Mouse (Mus musculus) neural tube, embryonic 11.5 days (tissue): ENCODE measurements around the gene Col23a1. TPM values are rescaled to one million over a fixed set of nuclear protein-coding genes. Genes with fewer than 3 reads are reported as not detected.
A peak's percentile ranks its signal among the peaks of the same experiment; 100 is the strongest.

ENCODE experiments used
- ATAC-seq: fragments of 200-750 bp; cut with Nextera tagmentation; 2 replicates; pipeline ENCODE4 v1.8.0; 2017; ENCODE audit warnings: moderate number of reproducible peaks, mild to moderate bottlenecking, moderate TSS enrichment, moderate library complexity; ENCODE audit not compliant: insufficient read depth, low FRiP score, low TSS enrichment
- DNase-seq: peaks from one replicate; pipeline ENCODE4 v3.0.0-alpha.2; 2015; ENCODE audit warnings: low spot score
- H3K27ac ChIP-seq: fragments of 300-500 bp; sonication (generic); 2 replicates; pipeline ENCODE4 v1.5.1; 2014; ENCODE audit warnings: low read depth, mild to moderate bottlenecking, low read length
- H3K27me3 ChIP-seq: fragments of 300-500 bp; sonication (generic); 2 replicates; pipeline ENCODE4 v1.6.1; 2014; ENCODE audit warnings: mild to moderate bottlenecking, low read length, mixed read lengths; ENCODE audit not compliant: control insufficient read depth, insufficient read depth
- H3K36me3 ChIP-seq: fragments of 300-500 bp; sonication (generic); 2 replicates; pipeline ENCODE4 v1.6.1; 2014; ENCODE audit warnings: mild to moderate bottlenecking, low read length, moderate library complexity, mixed read lengths; ENCODE audit not compliant: control insufficient read depth, insufficient read depth
- H3K4me1 ChIP-seq: fragments of 300-500 bp; sonication (generic); 2 replicates; pipeline ENCODE4 v1.6.1; 2014; ENCODE audit warnings: low read length, mixed read lengths; ENCODE audit not compliant: control insufficient read depth, insufficient read depth
- H3K4me2 ChIP-seq: fragments of 300-500 bp; sonication (generic); 2 replicates; pipeline ENCODE4 v1.6.1; 2014; ENCODE audit warnings: low read depth, mild to moderate bottlenecking, moderate library complexity
- H3K4me3 ChIP-seq: fragments of 300-500 bp; sonication (generic); 2 replicates; pipeline ENCODE4 v1.5.1; 2014; ENCODE audit warnings: low read depth, low read length
- H3K9ac ChIP-seq: fragments of 300-500 bp; sonication (generic); 2 replicates; pipeline ENCODE4 v1.6.1; 2014; ENCODE audit warnings: mild to moderate bottlenecking, low read length
- H3K9me3 ChIP-seq: fragments of 300-500 bp; sonication (generic); 2 replicates; pipeline ENCODE4 v1.6.1; 2016; ENCODE audit warnings: low read length; ENCODE audit not compliant: control insufficient read depth
- WGBS: fragments of 180-500 bp; shearing (Covaris S2); extraction: QIAGEN DNeasy Blood & Tissue Kit; methylation state at CpG from one replicate; pipeline ENCODE4 v1.1.7; 2014; 5-methylcytosine and 5-hydroxymethylcytosine counted together
- polyA plus RNA-seq: library from polyadenylated mRNA; unstranded; fragments of >200 nt; fragmentation: Nextera tagmentation; extraction: Ambion mirVana; gene quantifications from 2 replicates; pipeline ENCODE4 v1.2.1, GENCODE M21; 2014

Col23a1 gene
- polyA plus RNA-seq, 1 experiment from 2014 or later, result 10.9 TPM

DNA sequence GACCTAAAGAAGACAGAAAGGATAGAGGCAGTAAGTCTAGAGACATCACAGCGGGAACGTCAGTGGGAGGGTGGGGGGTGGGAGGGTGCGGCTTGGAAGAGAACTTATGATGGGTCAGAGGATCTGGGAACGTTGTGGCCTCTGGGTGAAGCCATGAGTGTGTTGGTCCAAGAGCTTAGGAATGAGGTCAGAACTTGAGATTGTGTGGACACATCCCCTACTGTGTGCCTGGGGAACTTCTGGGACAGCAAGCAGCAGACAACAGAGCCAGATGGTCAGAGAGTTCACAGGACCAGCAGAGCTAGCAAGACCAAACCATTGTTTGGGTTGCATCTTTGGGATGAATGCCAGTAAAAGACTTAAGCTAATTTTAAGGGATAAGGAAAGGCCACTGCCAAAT, 279.1 kb downstream of the Col23a1 start:
- no peak overlapping the region for H3K27ac ChIP-seq
- no peak overlapping the region for H3K4me3 ChIP-seq
- no peaks in the 10 kb centered on the region for H3K27me3 ChIP-seq
- H3K4me1 ChIP-seq, result no peaks in the 10 kb centered on the region
- ATAC-seq (no peak), DNase-seq (no peak)
- no peaks in the 10 kb centered on the region for H3K9me3 ChIP-seq
- WGBS, result 91% methylated on average over 4 of the region's 4 CpGs
- no peak overlapping the region for H3K4me2 ChIP-seq
- H3K9ac ChIP-seq, result no peak overlapping the region
- H3K36me3 ChIP-seq, result no peaks in the 10 kb centered on the region; the same call in 1 of the 2 replicates

DNA sequence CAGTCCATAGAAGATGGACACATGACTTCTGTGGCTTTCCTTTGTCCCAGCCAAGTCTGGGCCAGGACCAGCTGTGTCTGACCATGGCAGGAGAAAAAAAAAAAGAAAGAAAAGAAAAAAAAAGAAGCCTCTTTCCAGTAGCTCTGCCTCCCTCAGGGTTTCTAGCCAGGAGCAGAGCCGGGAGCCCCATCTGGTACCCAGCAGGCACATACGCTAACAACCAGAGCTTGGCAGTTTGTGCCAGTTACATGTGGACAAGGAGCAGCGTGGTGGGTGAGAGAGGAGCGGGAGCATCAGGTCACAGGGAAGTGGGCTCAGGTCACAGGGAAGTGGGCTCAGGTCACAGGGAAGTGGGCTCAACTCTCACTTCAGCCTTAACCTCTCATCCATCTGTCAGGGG, 286.7 kb downstream of the Col23a1 start:
- no peak for ATAC-seq
- WGBS, result 84% methylated on average over 4 of the region's 4 CpGs
- DNase-seq, result no peak
- no peaks in the 10 kb centered on the region for H3K4me1 ChIP-seq
- no peaks in the 10 kb centered on the region for H3K9me3 ChIP-seq
- H3K4me3 ChIP-seq, result no peak overlapping the region
- no peak overlapping the region for H3K9ac ChIP-seq
- no peak overlapping the region for H3K4me2 ChIP-seq
- H3K36me3 ChIP-seq, result no peaks in the 10 kb centered on the region
- no peaks in the 10 kb centered on the region for H3K27me3 ChIP-seq
- H3K27ac ChIP-seq, result no peak overlapping the region

DNA sequence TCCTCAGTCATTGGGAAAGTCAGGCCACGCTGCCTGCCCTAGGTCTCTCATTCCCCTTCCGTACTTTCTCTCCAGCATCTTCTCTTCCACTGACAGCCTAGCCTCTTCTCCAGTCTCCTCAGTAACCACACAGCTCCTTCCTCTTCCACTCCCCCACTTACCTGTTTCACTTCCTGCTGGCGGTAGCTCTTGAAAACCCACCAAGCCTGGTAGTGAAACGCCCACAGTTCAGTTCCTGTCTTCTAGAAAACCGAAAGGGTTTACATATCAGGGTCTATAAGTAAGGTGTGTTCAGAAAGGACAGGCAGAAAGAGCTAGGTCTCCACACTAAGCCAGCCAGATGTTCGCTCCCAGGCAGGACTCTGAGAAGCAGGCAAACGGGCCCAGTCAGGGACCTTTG, 287.9 kb downstream of the Col23a1 start:
- no peak for DNase-seq
- no peak overlapping the region for H3K4me3 ChIP-seq
- no peak overlapping the region for H3K27ac ChIP-seq
- no peaks in the 10 kb centered on the region for H3K9me3 ChIP-seq
- H3K36me3 ChIP-seq, result no peaks in the 10 kb centered on the region
- H3K4me2 ChIP-seq, result no peak overlapping the region
- 79% methylated on average over 7 of the region's 7 CpGs for WGBS
- H3K27me3 ChIP-seq, result no peaks in the 10 kb centered on the region
- no peak overlapping the region for H3K9ac ChIP-seq
- no peaks in the 10 kb centered on the region for H3K4me1 ChIP-seq
- ATAC-seq, result no peak

DNA sequence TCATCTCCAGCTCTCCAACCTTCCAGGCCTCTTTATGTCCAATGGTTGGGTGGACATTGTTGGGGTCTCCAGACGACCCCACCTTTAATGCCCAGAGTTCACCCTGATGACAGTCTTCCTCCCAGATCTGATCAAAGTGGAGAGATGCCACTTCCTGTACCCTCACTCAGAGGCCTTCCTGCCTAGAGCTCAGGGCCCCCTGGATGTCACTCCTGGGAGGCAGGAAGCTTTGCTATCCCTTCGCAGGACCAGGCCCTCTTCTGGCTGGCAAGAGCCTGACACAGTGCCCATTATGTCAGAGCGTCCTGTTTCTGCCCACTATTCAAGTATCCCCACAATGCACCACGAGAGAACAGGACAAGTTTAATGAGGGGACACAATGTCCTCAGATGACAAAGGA, 289.3 kb downstream of the Col23a1 start:
- DNase-seq (no peak), ATAC-seq (no peak)
- Histone ChIP-seq H3K9ac (no peak overlapping the region), H3K27ac (no peak overlapping the region), H3K27me3 (no peaks in the 10 kb centered on the region), H3K9me3 (no peaks in the 10 kb centered on the region), H3K4me1 (peaks cover 3% of the 10 kb centered on the region), H3K4me3 (no peak overlapping the region), H3K4me2 (no peak overlapping the region), H3K36me3 (no peaks in the 10 kb centered on the region)
- 70% methylated on average over 4 of the region's 4 CpGs for WGBS

DNA sequence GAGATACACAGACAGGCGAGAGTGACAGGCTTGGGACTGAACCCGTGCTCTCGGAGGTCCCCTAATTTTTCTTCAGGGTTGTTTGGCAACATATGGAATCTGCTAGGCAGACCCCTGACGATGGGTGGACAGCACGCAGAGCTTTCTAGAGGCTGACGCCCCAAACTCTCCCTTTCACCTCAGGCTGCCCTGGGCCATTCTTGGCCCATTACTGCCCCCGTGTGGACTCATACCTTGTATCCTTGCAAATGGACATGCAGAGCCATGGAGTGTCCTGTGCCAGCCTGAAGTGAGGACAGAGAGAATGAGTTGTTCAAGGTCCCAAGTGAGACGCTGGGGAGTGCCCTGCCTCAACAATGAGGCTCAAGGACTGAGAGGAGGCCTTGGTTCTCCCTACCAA, 293.0 kb downstream of the Col23a1 start:
- Histone ChIP-seq H3K9ac (no peak overlapping the region), H3K4me3 (no peak overlapping the region), H3K27me3 (no peaks in the 10 kb centered on the region), H3K4me1 (peaks cover 8% of the 10 kb centered on the region), H3K36me3 (peaks cover 11% of the 10 kb centered on the region), H3K9me3 (no peaks in the 10 kb centered on the region), H3K4me2 (no peak overlapping the region), H3K27ac (no peak overlapping the region)
- ATAC-seq (no peak), DNase-seq (peak; percentile 78)
- 25% methylated on average over 8 of the region's 8 CpGs for WGBS

DNA sequence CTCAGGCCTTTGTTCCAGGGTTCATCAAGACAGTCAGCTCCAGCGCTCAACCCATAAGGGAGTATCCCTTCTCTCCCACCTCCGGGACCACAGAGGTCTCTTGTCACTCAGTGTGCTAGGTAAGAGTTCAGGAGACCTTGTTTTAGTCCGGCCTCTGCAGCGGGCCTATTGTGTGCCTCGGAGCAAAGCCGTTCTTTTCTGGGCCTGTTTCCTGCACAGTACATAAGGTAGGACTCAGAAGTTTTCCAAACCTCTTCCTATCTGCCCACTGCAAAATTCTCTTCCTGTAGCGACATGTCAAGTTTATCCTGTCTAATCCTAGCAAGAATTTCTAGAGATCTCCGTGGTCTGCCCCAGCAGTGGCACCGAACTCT, 294.3 kb downstream of the Col23a1 start:
- no peaks in the 10 kb centered on the region for H3K27me3 ChIP-seq
- H3K4me3 ChIP-seq, result peak overlapping the region; percentile 65
- H3K9ac ChIP-seq, result peak overlapping the region; percentile 83
- DNase-seq (peak; percentile 33), ATAC-seq (peak; percentile 45)
- 18% methylated on average over 9 of the region's 9 CpGs for WGBS
- peak overlapping the region; percentile 88 for H3K4me2 ChIP-seq
- H3K27ac ChIP-seq, result peak overlapping the region; percentile 89
- H3K4me1 ChIP-seq, result peaks cover 8% of the 10 kb centered on the region
- H3K36me3 ChIP-seq, result peaks cover 14% of the 10 kb centered on the region
- no peaks in the 10 kb centered on the region for H3K9me3 ChIP-seq

DNA sequence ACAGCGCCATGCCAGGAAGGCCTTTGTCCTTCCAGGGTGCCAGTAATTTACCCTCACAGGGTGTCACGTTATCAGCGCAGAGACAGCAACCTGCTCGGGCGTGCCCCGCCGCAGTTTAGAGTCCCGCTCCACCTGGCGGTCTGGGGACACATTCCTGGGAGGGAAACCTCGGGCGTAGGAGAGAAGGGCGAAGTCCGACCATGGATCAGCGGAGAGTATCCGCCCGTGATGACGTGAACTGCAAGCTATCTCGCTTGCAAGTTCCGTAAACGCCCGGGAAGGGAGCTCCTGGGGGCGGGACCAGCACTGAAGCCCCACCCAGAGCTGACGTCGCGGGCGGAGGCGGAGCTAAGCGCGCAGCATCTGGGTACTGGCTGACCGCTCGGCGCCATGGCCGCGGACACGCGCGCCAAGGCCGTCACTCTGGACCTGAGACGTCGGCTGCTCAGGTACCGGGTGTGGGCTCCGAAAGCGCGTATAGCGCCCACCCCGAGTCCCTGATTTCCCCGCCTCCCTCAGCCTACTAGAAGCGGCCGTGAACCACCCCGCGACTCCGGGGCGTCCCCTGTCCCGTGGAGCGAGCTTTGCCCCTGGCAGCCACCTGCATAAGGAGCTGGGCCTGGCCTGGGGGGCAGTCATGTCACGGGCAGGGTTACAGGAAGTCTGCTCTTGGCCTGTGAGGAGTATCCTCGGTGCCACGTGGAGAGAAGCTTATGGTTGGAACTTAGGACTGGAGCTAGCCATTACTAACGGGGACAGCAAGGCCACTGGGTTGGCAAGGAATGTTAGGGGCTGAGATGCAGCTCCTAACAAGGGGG, 294.9 kb downstream of the Col23a1 start, which contains the start of gene Phykpl:
Phykpl (plus strand) TSS at position 327 of the 818 bp plus-strand sequence.
- Histone ChIP-seq H3K9ac (peak within 1 kb of the TSS; percentile 83), H3K27ac (peak within 1 kb of the TSS; percentile 89), H3K4me3 (peak within 1 kb of the TSS; percentile 65), H3K4me2 (peak within 1 kb of the TSS; percentile 88), H3K4me1 (peaks cover 8% of the 10 kb centered on the region), H3K9me3 (no peaks in the 10 kb centered on the region), H3K27me3 (no peaks in the 10 kb centered on the region), H3K36me3 (peaks cover 19% of the 10 kb centered on the region)
- DNase-seq (peak; percentile 98), ATAC-seq (peak; percentile 87)
- WGBS, result under 1% methylated on average over 59 of the region's 59 CpGs

DNA sequence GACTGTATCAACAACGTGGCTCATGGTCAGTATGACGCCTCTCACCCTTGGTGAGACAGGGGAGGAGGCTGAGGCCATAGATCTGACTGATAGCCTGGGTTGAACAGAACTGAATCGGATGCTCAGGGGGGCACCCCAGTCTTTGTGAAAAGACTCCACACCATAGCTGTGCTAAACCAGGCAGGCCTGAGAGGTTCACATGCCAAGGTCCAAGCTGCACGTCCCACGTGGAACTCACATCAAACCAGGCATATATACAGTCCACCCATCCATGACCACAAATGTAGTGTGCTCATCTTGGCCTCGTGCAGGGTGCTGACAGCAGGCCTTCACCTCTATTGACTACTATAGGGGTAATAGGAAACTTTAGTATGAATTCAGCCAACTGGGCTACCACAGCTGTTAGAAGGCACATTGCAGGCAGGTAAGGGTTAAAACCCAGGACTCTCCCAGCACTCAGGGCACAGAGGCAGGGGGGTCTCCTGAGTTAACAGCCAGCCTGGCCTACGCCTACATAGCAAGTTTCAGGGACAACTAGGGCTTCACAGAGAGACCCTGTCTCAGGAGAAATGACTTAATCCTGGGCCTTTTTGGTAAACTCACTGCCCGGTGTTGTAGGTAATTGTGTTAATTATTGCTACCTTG, 296.0 kb downstream of the Col23a1 start:
- Histone ChIP-seq H3K4me2 (peak overlapping the region; percentile 88), H3K27ac (no peak overlapping the region), H3K27me3 (no peaks in the 10 kb centered on the region), H3K9me3 (no peaks in the 10 kb centered on the region), H3K4me3 (no peak overlapping the region), H3K4me1 (peaks cover 8% of the 10 kb centered on the region), H3K9ac (peak overlapping the region; percentile 11; the same call in 1 of the 2 replicates), H3K36me3 (peaks cover 27% of the 10 kb centered on the region)
- ATAC-seq (peak; percentile 5; the same call in 1 of the 2 replicates), DNase-seq (no peak)
- WGBS, result 71% methylated on average over 8 of the region's 8 CpGs

DNA sequence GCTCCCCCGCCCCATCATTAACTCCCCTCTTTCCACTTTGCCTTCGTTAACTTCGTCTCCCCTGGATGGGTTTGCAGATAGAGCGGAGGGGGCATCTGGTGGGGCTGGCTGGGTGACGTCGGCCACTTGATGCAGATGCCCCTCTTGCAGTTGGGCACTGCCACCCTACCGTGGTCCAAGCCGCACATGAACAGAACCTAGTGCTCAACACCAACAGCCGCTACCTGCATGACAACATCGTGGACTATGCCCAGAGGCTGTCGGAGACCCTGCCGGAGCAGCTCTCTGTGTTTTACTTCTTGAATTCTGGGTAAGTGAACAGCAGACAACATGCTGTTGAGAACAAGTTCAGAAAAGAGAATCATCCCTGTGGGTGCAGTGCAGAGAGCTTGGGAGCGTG, 296.7 kb downstream of the Col23a1 start:
- ATAC-seq (no peak), DNase-seq (no peak)
- H3K27ac ChIP-seq, result no peak overlapping the region
- no peak overlapping the region for H3K4me3 ChIP-seq
- H3K9me3 ChIP-seq, result no peaks in the 10 kb centered on the region
- peaks cover 8% of the 10 kb centered on the region for H3K4me1 ChIP-seq
- WGBS, result 94% methylated on average over 13 of the region's 13 CpGs
- no peaks in the 10 kb centered on the region for H3K27me3 ChIP-seq
- H3K4me2 ChIP-seq, result no peak overlapping the region
- H3K36me3 ChIP-seq, result peaks cover 31% of the 10 kb centered on the region
- H3K9ac ChIP-seq, result no peak overlapping the region
